Mouse (Mus musculus): ENCODE measurements around the gene Prmt1. TPM values are rescaled to one million over a fixed set of nuclear protein-coding genes. Genes with fewer than 3 reads are reported as not detected.

Gene Prmt1
- polyA plus RNA-seq, 1 experiment from 2014 or later, result 274 TPM

Small RNA genes within 50 kb of the gene (microRNA-seq; reads per million reads assigned to microRNA genes)
- not detected for gene Mir7054

Other genes with a start within 250 kb of the Prmt1 start
- 32.0 and 33.5 TPM in 2 replicates for gene Vrk3, start 238.2 kb downstream of the Prmt1 start, polyA plus RNA-seq (2014; fragmentation: Nextera tagmentation; extraction: Ambion mirVana)
- 1.2 and 1.3 TPM in 2 replicates for gene Zfp473, start 235.5 kb downstream of the Prmt1 start, polyA plus RNA-seq (2014; fragmentation: Nextera tagmentation; extraction: Ambion mirVana)
- 40.4 and 43.6 TPM in 2 replicates for gene Nup62, start 170.5 kb downstream of the Prmt1 start, polyA plus RNA-seq (2014; fragmentation: Nextera tagmentation; extraction: Ambion mirVana)
- gene Il4i1, start 170.2 kb downstream of the Prmt1 start, polyA plus RNA-seq (2014; fragmentation: Nextera tagmentation; extraction: Ambion mirVana), result 1.0 and 1.2 TPM in 2 replicates
- gene Atf5, start 169.9 kb downstream of the Prmt1 start, polyA plus RNA-seq (2014; fragmentation: Nextera tagmentation; extraction: Ambion mirVana), result 4.2 and 4.7 TPM in 2 replicates
- 70.4 and 75.4 TPM in 2 replicates for gene Akt1s1, start 137.6 kb downstream of the Prmt1 start, polyA plus RNA-seq (2014; fragmentation: Nextera tagmentation; extraction: Ambion mirVana)
- gene Tbc1d17, start 137.5 kb downstream of the Prmt1 start, polyA plus RNA-seq (2014; fragmentation: Nextera tagmentation; extraction: Ambion mirVana), result 79.6 and 105 TPM in 2 replicates
- 30.0 and 31.7 TPM in 2 replicates for gene Pnkp, start 129.4 kb downstream of the Prmt1 start, polyA plus RNA-seq (2014; fragmentation: Nextera tagmentation; extraction: Ambion mirVana)
- gene Ptov1, start 116.8 kb downstream of the Prmt1 start, polyA plus RNA-seq (2014; fragmentation: Nextera tagmentation; extraction: Ambion mirVana), result 447 and 458 TPM in 2 replicates
- 75.4 and 94.0 TPM in 2 replicates for gene Med25, start 93.9 kb downstream of the Prmt1 start, polyA plus RNA-seq (2014; fragmentation: Nextera tagmentation; extraction: Ambion mirVana)
- 18.2 and 18.3 TPM in 2 replicates for gene Fuz, start 90.5 kb downstream of the Prmt1 start, polyA plus RNA-seq (2014; fragmentation: Nextera tagmentation; extraction: Ambion mirVana)
- 85.6 and 99.3 TPM in 2 replicates for gene Ap2a1, start 57.1 kb downstream of the Prmt1 start, polyA plus RNA-seq (2014; fragmentation: Nextera tagmentation; extraction: Ambion mirVana)
- not detected in 2 replicates for gene Tsks, start 43.4 kb downstream of the Prmt1 start, polyA plus RNA-seq (2014; fragmentation: Nextera tagmentation; extraction: Ambion mirVana)
- gene Cpt1c, start 11.7 kb downstream of the Prmt1 start, polyA plus RNA-seq (2014; fragmentation: Nextera tagmentation; extraction: Ambion mirVana), result 37.3 and 41.0 TPM in 2 replicates
- gene Irf3, start 11.1 kb upstream of the Prmt1 start, polyA plus RNA-seq (2014; fragmentation: Nextera tagmentation; extraction: Ambion mirVana), result 52.7 and 60.6 TPM in 2 replicates
- gene Bcl2l12, start 12.1 kb upstream of the Prmt1 start, polyA plus RNA-seq (2014; fragmentation: Nextera tagmentation; extraction: Ambion mirVana), result 20.0 and 23.4 TPM in 2 replicates
- gene Scaf1, start 29.8 kb upstream of the Prmt1 start, polyA plus RNA-seq (2014; fragmentation: Nextera tagmentation; extraction: Ambion mirVana), result 40.5 and 47.8 TPM in 2 replicates
- gene Rras, start 31.4 kb upstream of the Prmt1 start, polyA plus RNA-seq (2014; fragmentation: Nextera tagmentation; extraction: Ambion mirVana), result 11.4 and 14.7 TPM in 2 replicates
- gene Prr12, start 66.3 kb upstream of the Prmt1 start, polyA plus RNA-seq (2014; fragmentation: Nextera tagmentation; extraction: Ambion mirVana), result 13.6 and 16.0 TPM in 2 replicates
- 70.4 and 71.8 TPM in 2 replicates for gene Nosip, start 75.9 kb upstream of the Prmt1 start, polyA plus RNA-seq (2014; fragmentation: Nextera tagmentation; extraction: Ambion mirVana)
- gene Prrg2, start 76.1 kb upstream of the Prmt1 start, polyA plus RNA-seq (2014; fragmentation: Nextera tagmentation; extraction: Ambion mirVana), result 12.0 and 13.4 TPM in 2 replicates
- 67.4 and 73.9 TPM in 2 replicates for gene Rcn3, start 105.7 kb upstream of the Prmt1 start, polyA plus RNA-seq (2014; fragmentation: Nextera tagmentation; extraction: Ambion mirVana)
- 20.3 and 26.9 TPM in 2 replicates for gene Fcgrt, start 117.3 kb upstream of the Prmt1 start, polyA plus RNA-seq (2014; fragmentation: Nextera tagmentation; extraction: Ambion mirVana)
- 981 and 1,280 TPM in 2 replicates for gene Rps11, start 137.9 kb upstream of the Prmt1 start, polyA plus RNA-seq (2014; fragmentation: Nextera tagmentation; extraction: Ambion mirVana)
- 1,037 and 1,253 TPM in 2 replicates for gene Rpl13a, start 142.2 kb upstream of the Prmt1 start, polyA plus RNA-seq (2014; fragmentation: Nextera tagmentation; extraction: Ambion mirVana)
- gene Gm45713, start 149.7 kb upstream of the Prmt1 start, polyA plus RNA-seq (2014; fragmentation: Nextera tagmentation; extraction: Ambion mirVana), result 0.22 and 0.88 TPM in 2 replicates
- 0.61 and 1.3 TPM in 2 replicates for gene Flt3l, start 149.9 kb upstream of the Prmt1 start, polyA plus RNA-seq (2014; fragmentation: Nextera tagmentation; extraction: Ambion mirVana)
- gene Pih1d1, start 167.7 kb upstream of the Prmt1 start, polyA plus RNA-seq (2014; fragmentation: Nextera tagmentation; extraction: Ambion mirVana), result 101 and 108 TPM in 2 replicates
- gene Aldh16a1, start 168.0 kb upstream of the Prmt1 start, polyA plus RNA-seq (2014; fragmentation: Nextera tagmentation; extraction: Ambion mirVana), result 24.4 and 26.8 TPM in 2 replicates
- gene Slc17a7, start 177.4 kb upstream of the Prmt1 start, polyA plus RNA-seq (2014; fragmentation: Nextera tagmentation; extraction: Ambion mirVana), result 14.6 and 15.9 TPM in 2 replicates
- gene Gfy, start 193.0 kb upstream of the Prmt1 start, polyA plus RNA-seq (2014; fragmentation: Nextera tagmentation; extraction: Ambion mirVana), result not detected in 2 replicates
- gene Pth2, start 194.4 kb upstream of the Prmt1 start, polyA plus RNA-seq (2014; fragmentation: Nextera tagmentation; extraction: Ambion mirVana), result not detected in 2 replicates
- 0.43 and 0.52 TPM in 2 replicates for gene Ccdc155, start 218.3 kb upstream of the Prmt1 start, polyA plus RNA-seq (2014; fragmentation: Nextera tagmentation; extraction: Ambion mirVana)
- gene Dkkl1, start 225.6 kb upstream of the Prmt1 start, polyA plus RNA-seq (2014; fragmentation: Nextera tagmentation; extraction: Ambion mirVana), result 0.91 and 1.7 TPM in 2 replicates
- 81.7 and 95.7 TPM in 2 replicates for gene Tead2, start 229.2 kb upstream of the Prmt1 start, polyA plus RNA-seq (2014; fragmentation: Nextera tagmentation; extraction: Ambion mirVana)

Data from forebrain, embryonic 14.5 days (tissue).